Mouse (Mus musculus) cerebellum, adult 2 months (tissue): Measurements from ENCODE around the gene Popdc2.

Experiments used
- CTCF ChIP-seq: fragments of 200-500 bp; IDR thresholded peaks from 2 replicates; pipeline ENCODE4 v1.5.1; 2011; ENCODE audit warnings: low read depth, mild to moderate bottlenecking, control low read depth, low read length, moderate library complexity, borderline replicate concordance; ENCODE audit not compliant: insufficient read depth
- POLR2A ChIP-seq: fragments of 200-500 bp; IDR thresholded peaks from 2 replicates; pipeline ENCODE4 v1.6.1; 2011; ENCODE audit warnings: low read length, control low read depth, borderline replicate concordance; ENCODE audit not compliant: insufficient read depth

GRCm38 (mm10) chr16:38352851-38353250 is 9.2 kb upstream of the Popdc2 start:
- TF ChIP-seq POLR2A (no peak), CTCF (no peak)
